8 mouse cellular contexts compared by ENCODE assay signal in genomic region chr12:92737623-92738370, GRCm38 (mm10).
DNase-seq lines count a peak whose midpoint lies in the region; ATAC-seq and TF ChIP-seq lines count a peak whose summit lies in the region.
"Had no signal": no experiment of that assay in that cellular context is flagged by ENCODE, and none has a peak within 500 bp of the region (broad histone marks: within the 10 kb centered on the region; RNA-seq: fewer than 3 reads in every experiment).

No protein-coding gene starts in this region.

- H3K4me2 ChIP-seq in neural tube, embryonic 15.5 days: no peak overlapping the region
- H3K4me2 ChIP-seq in stomach, postnatal 0 days (replicated peaks; ENCODE audit: low read depth): no peak overlapping the region

- no peaks in the 10 kb centered on the region for H3K36me3 ChIP-seq in neural tube, embryonic 15.5 days
- no peaks in the 10 kb centered on the region for H3K36me3 ChIP-seq in kidney, adult 2 months (ENCODE audit: control insufficient read depth, insufficient read depth, low read length)
- H3K36me3 ChIP-seq in stomach, postnatal 0 days (ENCODE audit: control insufficient read depth, insufficient read depth, low read length): no peaks in the 10 kb centered on the region

- no peak overlapping the region for H3K9ac ChIP-seq in neural tube, embryonic 15.5 days (replicated peaks)
- H3K9ac ChIP-seq in stomach, postnatal 0 days (ENCODE audit: low read length): no peak overlapping the region

- no peak for DNase-seq in neural tube, embryonic 10.5 days (ENCODE audit: extremely low spot score, low spot score)
- peak; percentile 12 for DNase-seq in frontal cortex, postnatal 14 days (ENCODE audit: low spot score in 2 of 2)
- DNase-seq in lung, postnatal 25 days (ENCODE audit: low spot score): no peak
- DNase-seq in kidney, adult 2 months: no peak
- DNase-seq in stomach, postnatal 0 days (ENCODE audit: low spot score): no peak

- 0 out of 2 replicates have a peak, but pooled peaks cover 3% of the 10 kb centered on the region for H3K4me1 ChIP-seq in neural tube, embryonic 15.5 days
- H3K4me1 ChIP-seq in kidney, adult 2 months (ENCODE audit: control insufficient read depth, insufficient read depth, low read length): no peaks in the 10 kb centered on the region
- no peaks in the 10 kb centered on the region for H3K4me1 ChIP-seq in stomach, postnatal 0 days (replicated peaks; ENCODE audit: control insufficient read depth, insufficient read depth)

- TF ChIP-seq POLR2A in kidney, adult 2 months (IDR thresholded peaks at IDR 0.05; ENCODE audit: low read depth, low read length): no peak

- ATAC-seq in neural tube, embryonic 15.5 days (ENCODE audit: low FRiP score): peak; percentile 41; the same call in 1 of the 2 replicates
- 0 out of 2 replicates have a peak, but pooled peaks have one; percentile 44 for ATAC-seq in megakaryocyte-erythroid progenitor cell, adult 5-6 weeks (replicated peaks; ENCODE audit: low FRiP score, low TSS enrichment, poor library complexity, severe bottlenecking)
- ATAC-seq in stomach, postnatal 0 days (ENCODE audit: low FRiP score, low TSS enrichment): no peak

- no peaks in the 10 kb centered on the region for H3K27me3 ChIP-seq in neural tube, embryonic 15.5 days (replicated peaks)
- no peaks in the 10 kb centered on the region for H3K27me3 ChIP-seq in kidney, adult 2 months (replicated peaks; ENCODE audit: control insufficient read depth, insufficient read depth, low read length)
- H3K27me3 ChIP-seq in stomach, postnatal 0 days (ENCODE audit: control insufficient read depth, insufficient read depth, low read length): no peaks in the 10 kb centered on the region

- 65% methylated on average over 12 of the region's 12 CpGs for WGBS in neural tube, embryonic 15.5 days
- WGBS in kidney, adult 2 months: 65% methylated on average over 12 of the region's 12 CpGs
- WGBS in stomach, postnatal 0 days: 57% methylated on average over 12 of the region's 12 CpGs

- no peak for TF ChIP-seq EP300 in stomach, postnatal 0 days (optimal IDR thresholded peaks at IDR 0.05)

- no peak overlapping the region for H3K4me3 ChIP-seq in neural tube, embryonic 15.5 days (replicated peaks)
- no peak overlapping the region for H3K4me3 ChIP-seq in kidney, adult 2 months (ENCODE audit: insufficient read depth, low read depth, low read length)
- no peak overlapping the region for H3K4me3 ChIP-seq in stomach, postnatal 0 days (ENCODE audit: low read depth, low read length)

- H3K9me3 ChIP-seq in neural tube, embryonic 15.5 days (replicated peaks): no peaks in the 10 kb centered on the region
- no peaks in the 10 kb centered on the region for H3K9me3 ChIP-seq in stomach, postnatal 0 days (ENCODE audit: control insufficient read depth, low read length)

- no peak for TF ChIP-seq CTCF in kidney, adult 2 months (conservative IDR thresholded peaks at IDR 0.05; ENCODE audit: insufficient read depth, insufficient read length, low read depth, low read length)
- TF ChIP-seq CTCF in stomach, postnatal 0 days (IDR thresholded peaks at IDR 0.05; ENCODE audit: low read depth): no peak

- no peak overlapping the region for H3K27ac ChIP-seq in neural tube, embryonic 15.5 days (replicated peaks)
- no peak overlapping the region for H3K27ac ChIP-seq in kidney, adult 2 months (ENCODE audit: insufficient read depth, low read depth, low read length)
- no peak overlapping the region for H3K27ac ChIP-seq in stomach, postnatal 0 days (replicated peaks)
- H3K27ac ChIP-seq: macrophage had no signal

Comparison
In these comparisons a context has a peak if more than half of its experiments do, and no peak if none do; other contexts are left out.
1. DNase-seq: peak in frontal cortex, postnatal 14 days (2 of 2); none in neural tube, embryonic 10.5 days (single experiment), lung, postnatal 25 days (single experiment), kidney, adult 2 months (single experiment) and stomach, postnatal 0 days (single experiment).